Mouse (Mus musculus): Measurements from ENCODE around the gene H2al1g.

DNA sequence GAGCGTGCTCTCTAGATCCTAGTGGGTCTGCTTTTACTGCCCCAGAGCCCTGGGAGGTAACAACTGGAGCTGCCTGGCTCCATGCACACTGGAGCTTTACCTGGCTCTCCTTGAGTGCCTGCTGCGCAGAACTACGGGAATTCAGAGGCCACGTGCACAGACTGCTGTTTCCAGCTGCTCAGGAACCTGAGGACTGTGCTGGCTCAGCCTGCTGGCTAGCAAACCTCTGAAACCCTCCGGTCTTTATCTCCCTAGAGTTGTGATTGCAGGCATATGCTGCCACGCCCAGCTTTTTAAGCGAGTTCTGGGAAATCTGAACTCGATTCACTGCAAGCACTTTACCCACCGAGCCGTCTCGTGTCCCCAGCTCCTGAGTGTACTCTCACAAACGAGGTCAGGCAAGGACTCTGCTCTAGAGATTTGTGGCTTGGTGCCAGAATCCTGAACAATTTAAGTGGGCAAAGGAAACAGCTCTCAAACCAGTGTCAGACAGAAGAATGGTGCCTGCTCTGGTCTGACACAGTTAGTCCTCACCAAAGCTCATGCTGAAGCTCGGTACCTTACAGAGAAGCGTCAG is 29.7 kb upstream of the H2al1g start:
- TF ChIP-seq CTCF (IDR thresholded peaks at IDR 0.05; ENCODE audit: low read depth) (no peak), EP300 (IDR thresholded peaks at IDR 0.05; ENCODE audit: low read depth) (no peak)

Measured in liver, postnatal 0 days (tissue).